Mouse (Mus musculus) MEL (cell line): ENCODE data around the gene L3mbtl4.

Experiments used
- CHD2 ChIP-seq: IDR thresholded peaks from 2 replicates; pipeline ENCODE4 v1.6.1; 2011; ENCODE audit warnings: low read length, improper control_type of control experiment
- CTCF ChIP-seq, 3 experiments: IDR thresholded peaks in 2 of 3; conservative IDR thresholded peaks in 1 of 3; 2 replicates each; pipeline ENCODE4 v1.5.1; 2011 to 2012; ENCODE audit warnings: low read length in 3 of 3, low read depth in 2 of 3, mild to moderate bottlenecking in 2 of 3, improper control_type of control experiment in 1 of 3, inconsistent platforms in 1 of 3, mixed read lengths in 1 of 3, moderate library complexity in 1 of 3; ENCODE audit not compliant: control insufficient read depth in 1 of 3, insufficient read depth in 1 of 3, poor library complexity in 1 of 3, severe bottlenecking in 1 of 3
- EP300 ChIP-seq, 2 experiments: IDR thresholded peaks; 2 replicates each; pipeline ENCODE4 v1.6.1; 2011; ENCODE audit warnings: improper control_type of control experiment in 2 of 2, low read length in 2 of 2, low read depth in 1 of 2, mild to moderate bottlenecking in 1 of 2
- GATA1 ChIP-seq: IDR thresholded peaks from 2 replicates; pipeline ENCODE4 v1.6.1; 2011; ENCODE audit warnings: low read depth, low read length, improper control_type of control experiment
- HCFC1 ChIP-seq: IDR thresholded peaks from 2 replicates; pipeline ENCODE4 v1.6.1; 2012; ENCODE audit warnings: low read depth, mild to moderate bottlenecking, inconsistent platforms, low read length, improper control_type of control experiment, moderate library complexity
- MAX ChIP-seq: IDR thresholded peaks from 2 replicates; pipeline ENCODE4 v1.6.1; 2011; ENCODE audit warnings: low read length, improper control_type of control experiment
- POLR2A ChIP-seq, 2 experiments: IDR thresholded peaks; 2 replicates each; pipeline ENCODE4 v1.6.1; 2011 to 2012; ENCODE audit warnings: low read length in 2 of 2, mild to moderate bottlenecking in 2 of 2, control low read depth in 1 of 2, improper control_type of control experiment in 1 of 2, low read depth in 1 of 2, moderate library complexity in 1 of 2; ENCODE audit not compliant: control insufficient read depth in 1 of 2, insufficient read depth in 1 of 2, poor library complexity in 1 of 2
- POLR2AphosphoS2 ChIP-seq: IDR thresholded peaks from 2 replicates; pipeline ENCODE4 v1.6.1; 2011; ENCODE audit warnings: low read length, improper control_type of control experiment
- POLR2AphosphoS5 ChIP-seq: IDR thresholded peaks from 2 replicates; pipeline ENCODE4 v1.6.1; 2012; ENCODE audit warnings: low read depth, borderline replicate concordance, mild to moderate bottlenecking, inconsistent platforms, low read length, moderate library complexity, mixed read lengths
- RCOR1 ChIP-seq: IDR thresholded peaks from 2 replicates; pipeline ENCODE4 v1.6.1; 2012; ENCODE audit warnings: low read depth, mild to moderate bottlenecking, inconsistent platforms, low read length, improper control_type of control experiment
- ZMIZ1 ChIP-seq: IDR thresholded peaks from 2 replicates; pipeline ENCODE4 v1.6.1; 2012; ENCODE audit warnings: low read depth, mild to moderate bottlenecking, inconsistent platforms, low read length, improper control_type of control experiment, moderate library complexity

- no peak for TF ChIP-seq CTCF (IDR thresholded peaks at IDR 0.05 in 2 of 3, conservative IDR thresholded peaks at IDR 0.05 in 1 of 3; ENCODE audit: control insufficient read depth in 1 of 3, insufficient read depth in 1 of 3, low read depth in 2 of 3, low read length in 3 of 3, poor library complexity in 1 of 3, severe bottlenecking in 1 of 3)
- TF ChIP-seq ZMIZ1 = no peak
- no peak for TF ChIP-seq GATA1
- TF ChIP-seq EP300 (IDR thresholded peaks at IDR 0.05; ENCODE audit: low read depth in 1 of 2, low read length in 2 of 2) = no peak
- no peak for TF ChIP-seq POLR2A (IDR thresholded peaks at IDR 0.05; ENCODE audit: control insufficient read depth in 1 of 2, insufficient read depth in 1 of 2, low read depth in 1 of 2, low read length in 2 of 2, poor library complexity in 1 of 2)
- TF ChIP-seq POLR2AphosphoS5 = no peak
- no peak for TF ChIP-seq RCOR1
- no peak for TF ChIP-seq MAX
- TF ChIP-seq HCFC1 = no peak
- no peak for TF ChIP-seq CHD2
- no peak for TF ChIP-seq POLR2AphosphoS2
Observed at GRCm38 (mm10) chr17:68764329-68764880, 490.8 kb downstream of the L3mbtl4 start.
